Mouse (Mus musculus) layer of hippocampus, postnatal 25 days (tissue): ENCODE data around the gene Enox1. TPM values are rescaled to one million over a fixed set of nuclear protein-coding genes. Genes with fewer than 3 reads are reported as not detected.

Experiments
- DNase-seq, 2 experiments: peaks; one replicate each; pipeline ENCODE4 v3.0.0; 2022; ENCODE audit warnings: mixed read lengths in 2 of 2, low spot score in 1 of 2; ENCODE audit errors: extremely low spot score in 1 of 2
- total RNA-seq, 2 experiments: library from RNA; stranded (reverse); gene quantifications; 2 replicates each; pipeline ENCODE4 v1.2.3; 2021

Gene Enox1
- total RNA-seq, 2 experiments from 2014 or later: 54.8 to 61.9 TPM

DNA sequence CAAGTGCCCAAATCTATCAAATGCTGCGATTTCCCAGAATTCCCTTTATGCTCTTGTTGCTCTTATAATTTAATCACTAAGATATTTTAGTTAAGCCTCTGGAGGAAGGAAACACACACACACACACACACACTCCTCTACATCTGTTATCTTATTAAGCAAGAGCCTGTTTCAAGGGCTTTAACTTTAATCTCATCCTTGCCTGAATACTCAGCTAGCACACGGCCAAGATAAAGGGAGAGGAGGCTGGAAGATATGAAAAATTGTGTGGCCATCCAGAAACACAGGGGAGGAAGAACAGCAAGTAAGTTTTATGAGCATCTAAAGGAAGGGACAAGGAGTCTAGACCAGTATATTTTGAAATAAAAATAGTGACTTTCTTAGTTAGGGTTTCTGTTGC, 489.6 kb downstream of the Enox1 start:
- DNase-seq: no peak

- DNase-seq: no peak
Measured at GRCm38 (mm10) chr14:77647017-77647416, 490.5 kb downstream of the Enox1 start.

- no peak for DNase-seq
Measured at GRCm38 (mm10) chr14:77648305-77648704, 491.7 kb downstream of the Enox1 start.

GRCm38 (mm10) chr14:77658739-77659138, 502.2 kb downstream of the Enox1 start:
- no peak for DNase-seq

DNA sequence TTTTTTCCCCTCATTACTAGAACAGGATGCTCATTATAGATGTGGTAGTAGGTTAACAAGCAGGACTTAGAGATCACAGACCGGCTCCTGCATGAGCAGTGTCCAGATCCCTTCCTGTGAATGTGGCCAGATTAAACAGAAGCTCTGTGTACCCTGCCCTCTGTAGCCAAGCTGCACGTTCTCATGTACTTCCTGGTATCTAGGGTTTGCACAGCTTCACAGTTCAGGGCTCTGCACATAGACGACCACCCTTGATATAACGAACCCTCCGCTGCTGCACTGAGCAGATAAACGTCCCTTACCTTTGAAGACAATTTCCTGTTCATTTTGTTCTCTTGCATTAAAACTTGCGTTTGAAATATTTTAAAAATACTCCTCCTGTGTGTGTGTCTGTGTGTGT, 505.7 kb downstream of the Enox1 start:
- DNase-seq: no peak

GRCm38 (mm10) chr14:77662994-77663393, 506.4 kb downstream of the Enox1 start:
- DNase-seq: no peak

DNA sequence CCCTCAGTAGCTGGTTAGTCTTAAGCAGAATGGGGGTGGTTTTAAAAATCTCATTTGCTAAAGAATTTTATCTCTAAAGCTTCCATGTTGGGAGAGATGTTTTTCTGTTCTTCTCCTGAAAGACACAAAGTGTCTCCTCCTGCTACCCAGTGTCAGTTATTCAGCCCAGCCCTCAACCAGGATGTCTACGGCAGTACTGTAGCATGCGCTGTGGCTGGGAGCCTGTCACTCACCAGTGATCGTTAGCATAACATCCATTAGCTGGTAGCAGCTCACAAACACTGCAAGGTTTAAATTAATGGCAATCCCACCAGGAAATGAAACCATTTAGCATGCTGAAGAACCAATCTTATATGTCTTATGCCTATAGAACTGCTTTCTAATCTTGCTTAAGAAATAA, 511.5 kb downstream of the Enox1 start:
- DNase-seq: no peak

DNA sequence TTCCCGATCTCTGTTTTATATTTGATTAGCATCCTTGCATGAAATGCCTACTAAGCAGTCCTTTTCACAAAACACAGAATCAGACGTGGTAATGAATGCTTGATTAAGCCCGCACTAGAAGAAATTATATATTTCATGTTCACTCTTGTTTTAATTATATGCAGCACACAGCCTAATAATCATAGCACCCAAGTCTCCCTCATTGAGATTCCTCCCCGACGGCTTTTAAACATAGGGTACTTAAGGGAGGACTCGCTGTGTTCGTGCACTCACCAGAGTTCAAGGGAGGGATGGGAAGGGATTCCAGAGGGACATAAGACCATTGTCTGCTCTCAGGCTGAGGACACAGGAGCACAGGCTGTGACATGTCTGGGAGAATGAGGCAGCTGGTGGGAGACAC, 512.9 kb downstream of the Enox1 start:
- no peak for DNase-seq

DNA sequence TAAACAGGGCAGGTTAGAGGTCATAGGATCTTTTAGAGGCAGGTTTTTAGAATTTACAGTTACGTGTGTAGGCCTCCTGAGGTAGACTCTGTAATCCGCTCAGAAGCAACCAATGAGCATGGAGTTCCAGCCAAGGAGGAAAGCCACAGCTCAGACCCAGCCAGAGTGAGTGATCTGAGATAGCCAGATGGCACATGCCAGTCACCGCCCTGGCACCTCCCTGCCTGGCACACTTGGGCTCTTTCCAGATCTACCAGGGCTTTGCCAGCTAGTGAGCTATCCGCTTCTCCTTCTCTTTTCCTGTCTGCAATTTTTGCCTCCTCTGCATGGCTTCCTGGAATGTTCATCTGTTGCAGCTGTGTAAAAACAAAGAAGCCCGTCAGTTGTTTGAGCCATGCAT, 514.4 kb downstream of the Enox1 start:
- DNase-seq: peak in 1 of 2 experiments; percentile 46

DNA sequence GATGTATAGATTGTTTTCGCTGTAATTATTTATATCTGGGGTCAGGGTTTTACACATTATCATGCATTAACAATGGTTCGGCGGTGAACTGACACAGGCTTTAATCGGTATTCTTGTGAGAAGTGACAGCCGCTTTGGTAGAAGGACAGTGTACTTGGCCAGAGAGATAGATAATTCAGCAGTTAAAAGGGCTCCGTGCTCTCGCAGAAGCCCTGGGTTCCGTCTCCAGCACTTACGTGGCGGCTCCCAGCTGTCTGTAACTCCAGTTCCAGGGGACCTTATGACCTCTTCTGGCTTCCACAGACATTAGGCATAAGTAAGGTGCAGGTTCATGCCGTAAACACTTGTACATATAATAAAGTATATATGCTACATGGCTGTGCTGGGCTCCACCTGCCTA, 515.4 kb downstream of the Enox1 start:
- peak in 1 of 2 experiments; percentile 2 for DNase-seq

DNA sequence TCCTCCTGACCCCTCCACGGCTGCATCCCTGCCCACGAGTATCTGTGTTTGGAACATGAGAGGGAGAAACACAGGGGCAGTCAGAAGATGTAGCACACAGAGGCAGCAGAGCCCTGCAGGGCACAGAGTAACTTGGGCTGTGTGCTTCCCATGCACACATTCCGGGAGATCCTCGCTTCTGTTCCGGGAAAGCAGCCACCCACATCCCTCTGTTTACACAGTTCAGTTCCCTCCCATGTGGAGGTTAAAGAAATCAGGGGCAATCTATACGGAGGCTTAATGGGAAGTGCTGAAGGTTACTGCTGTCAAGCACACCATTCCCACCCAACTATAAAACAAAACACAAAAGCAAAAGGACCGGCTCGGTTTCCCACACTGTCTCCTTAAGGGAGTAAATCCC, 516.6 kb downstream of the Enox1 start:
- no peak for DNase-seq

DNA sequence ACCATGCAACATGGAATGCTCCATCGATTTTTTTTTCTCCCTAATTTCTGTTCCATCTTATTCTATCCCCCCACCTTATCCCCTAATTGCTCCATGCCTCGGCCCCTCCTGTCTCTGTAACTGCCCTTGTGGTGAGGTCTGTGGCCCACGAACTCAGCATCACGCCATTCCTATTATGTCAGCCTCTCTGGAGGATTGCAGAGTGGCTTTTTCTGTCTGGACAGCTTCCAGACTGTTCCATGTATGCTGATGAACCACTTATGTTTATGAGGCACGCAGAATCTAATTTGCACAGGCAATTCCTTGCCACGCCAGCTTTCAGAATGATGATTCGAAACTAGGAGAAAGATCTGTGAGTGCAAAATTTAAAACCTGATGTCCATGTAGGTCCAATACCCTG, 521.4 kb downstream of the Enox1 start:
- DNase-seq: no peak

GRCm38 (mm10) chr14:77679877-77680276, 523.3 kb downstream of the Enox1 start:
- no peak for DNase-seq

DNA sequence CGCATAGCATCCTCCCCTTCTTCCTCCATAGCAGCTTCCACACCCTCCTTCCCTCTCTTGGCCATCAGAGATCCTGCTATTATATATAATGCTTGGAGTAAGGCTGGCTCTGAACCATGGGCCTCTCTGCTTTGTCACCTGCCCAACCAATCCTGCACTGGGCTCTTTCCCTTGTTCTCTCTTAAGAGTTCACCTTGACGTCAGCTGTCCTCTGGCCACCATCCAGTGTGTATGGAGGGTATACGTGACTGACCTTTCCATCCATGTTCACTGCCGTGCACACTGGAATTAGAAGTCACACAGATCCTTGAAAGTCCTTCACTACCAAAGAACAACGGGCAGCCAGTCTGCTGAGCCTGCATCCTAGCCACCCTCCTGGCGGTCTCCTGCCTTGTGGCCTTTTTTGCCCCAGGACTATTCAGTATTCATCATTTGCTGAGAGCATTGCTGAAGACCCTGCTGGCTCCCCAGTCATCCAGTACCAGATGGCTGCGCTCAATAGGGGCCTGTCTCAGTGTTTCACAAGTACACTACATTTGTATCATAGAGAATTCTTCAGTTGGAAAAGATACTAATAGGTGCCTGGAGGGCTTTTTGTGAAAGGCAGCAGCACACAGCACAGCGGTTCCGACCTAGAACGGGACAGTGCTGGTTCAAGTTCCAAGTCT, 526.5 kb downstream of the Enox1 start:
- DNase-seq: no peak

- DNase-seq: no peak
Measured at GRCm38 (mm10) chr14:77689816-77690215, 533.3 kb downstream of the Enox1 start.

DNA sequence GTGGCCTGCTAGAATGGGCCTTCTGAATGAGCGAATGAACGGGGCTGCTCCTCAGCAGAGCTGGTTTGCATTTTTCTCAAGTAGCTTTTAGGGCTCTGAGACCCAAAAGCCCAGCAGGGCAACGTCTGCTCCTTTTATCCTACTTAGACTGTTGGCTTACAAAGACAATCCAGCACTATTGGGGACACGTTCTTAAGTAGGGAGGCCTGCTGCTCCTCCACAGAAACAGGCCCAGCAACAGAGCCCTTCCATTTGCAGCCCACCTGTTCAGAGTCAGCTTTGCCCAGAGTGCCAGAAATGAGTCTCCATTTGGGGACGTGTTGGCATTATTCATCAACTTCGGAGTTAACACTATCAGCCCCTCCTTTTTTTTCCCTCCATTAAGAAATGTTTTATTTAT, 548.4 kb downstream of the Enox1 start:
- DNase-seq: no peak

DNA sequence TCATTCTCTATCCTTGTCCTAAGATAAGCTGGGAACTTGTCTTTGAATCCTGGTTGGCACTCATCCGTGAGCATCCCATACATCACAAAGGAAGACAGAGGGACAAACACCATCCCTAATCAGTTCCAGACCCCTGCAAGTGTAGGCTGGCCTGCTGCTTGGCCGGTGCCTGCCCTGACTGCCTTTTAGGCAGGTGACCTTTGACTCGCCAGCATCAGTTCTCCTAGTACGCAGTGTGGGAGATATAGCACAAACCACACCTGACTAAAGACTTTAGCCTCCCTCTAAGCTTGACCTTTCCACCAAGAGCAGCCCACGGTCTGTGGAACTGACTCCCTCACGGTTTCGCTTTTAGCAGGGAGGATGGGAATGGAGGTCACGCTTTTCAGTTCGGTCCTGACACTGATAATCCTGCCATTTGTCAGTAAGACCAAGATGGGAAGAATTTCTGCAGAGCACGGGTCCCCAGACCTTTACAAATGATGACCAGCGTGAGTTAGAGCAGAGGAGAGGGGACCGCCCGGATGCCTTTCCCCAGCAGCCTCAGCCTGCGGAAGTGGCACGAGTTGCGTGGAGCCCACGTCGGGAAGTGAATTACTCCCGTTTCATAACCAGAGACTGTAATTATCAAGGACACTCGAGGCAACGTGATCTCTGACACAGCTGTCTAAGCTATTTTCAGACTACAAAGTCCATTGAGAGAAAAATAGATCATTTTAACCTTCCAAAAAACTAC, 550.1 kb downstream of the Enox1 start:
- DNase-seq: no peak

DNA sequence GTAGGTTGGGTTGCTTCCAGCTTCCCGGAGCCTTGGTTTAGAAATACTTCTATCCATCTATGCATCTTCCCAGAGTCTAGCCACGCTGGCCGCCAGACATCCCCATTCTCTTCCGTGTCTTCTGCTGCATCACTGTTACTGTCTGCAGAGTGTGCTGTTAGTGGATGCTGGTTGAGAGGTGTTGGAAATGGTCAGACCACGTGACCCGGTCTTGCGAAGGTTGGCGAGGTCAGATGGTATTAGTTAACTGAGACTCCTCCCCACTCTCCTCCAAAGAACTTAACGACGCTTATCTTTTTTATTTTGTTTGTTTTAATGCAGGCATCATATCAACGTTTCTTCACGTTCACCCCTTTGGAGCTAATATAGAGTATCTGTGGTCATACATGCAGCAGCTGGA, 550.7 kb downstream of the Enox1 start:
- DNase-seq: no peak

- no peak for DNase-seq
Measured at GRCm38 (mm10) chr14:77708354-77709150, 552.0 kb downstream of the Enox1 start.

GRCm38 (mm10) chr14:77714931-77715535, 558.5 kb downstream of the Enox1 start:
- DNase-seq: no peak

- no peak for DNase-seq
Measured at GRCm38 (mm10) chr14:77716981-77717380, 560.4 kb downstream of the Enox1 start.
